Comparison of ENCODE assay signal across 21 mouse cellular contexts in genomic region chr10:18995465-18996261, GRCm38 (mm10). TPM values are rescaled to one million over a fixed set of nuclear protein-coding genes. Genes with fewer than 3 reads are reported as not detected.
DNase-seq lines count a peak whose midpoint lies in the region; ATAC-seq lines count a peak whose summit lies in the region.
"Had no signal": no experiment of that assay in that cellular context is flagged by ENCODE, and none has a peak within 500 bp of the region (broad histone marks: within the 10 kb centered on the region; RNA-seq: fewer than 3 reads in every experiment).

No protein-coding gene starts in this region.

- 0 out of 2 replicates have a peak, but pooled peaks have one; percentile 32 for ATAC-seq in intestine, embryonic 14.5 days (replicated peaks; ENCODE audit: low FRiP score, low TSS enrichment, low read depth)
- ATAC-seq in kidney, embryonic 16.5 days (ENCODE audit: low FRiP score, low TSS enrichment) = peak; percentile 82
- ATAC-seq in midbrain, embryonic 15.5 days (replicated peaks) = no peak
- ATAC-seq: inflammation-experienced regulatory T-cells, adult 6 months had no signal

- no peaks in the 10 kb centered on the region for H3K9me3 ChIP-seq in heart, embryonic 10.5 days
- H3K9me3 ChIP-seq in intestine, embryonic 14.5 days (ENCODE audit: control insufficient read depth, low read length) = no peaks in the 10 kb centered on the region
- H3K9me3 ChIP-seq in kidney, embryonic 16.5 days (ENCODE audit: low read length) = no peaks in the 10 kb centered on the region
- H3K9me3 ChIP-seq in midbrain, embryonic 15.5 days = no peaks in the 10 kb centered on the region
- H3K9me3 ChIP-seq: embryonic facial prominence, embryonic 13.5 days; hindbrain, embryonic 10.5 days; limb, embryonic 13.5 days; liver, embryonic 15.5 days; midbrain, embryonic 10.5 days; neural tube, embryonic 15.5 days had no signal

- H3K36me3 ChIP-seq in heart, embryonic 10.5 days = no peaks in the 10 kb centered on the region; the same call in 1 of the 2 replicates
- H3K36me3 ChIP-seq in intestine, embryonic 14.5 days (ENCODE audit: control insufficient read depth, insufficient read depth, low read length) = no peaks in the 10 kb centered on the region
- H3K36me3 ChIP-seq in kidney, embryonic 16.5 days (ENCODE audit: insufficient read depth, low read length) = peaks cover 2% of the 10 kb centered on the region; the same call in 1 of the 2 replicates
- H3K36me3 ChIP-seq in splenic B cell, adult 2 months (ENCODE audit: control insufficient read depth, insufficient read depth, low read length, poor library complexity, severe bottlenecking) = peaks cover 3% of the 10 kb centered on the region
- H3K36me3 ChIP-seq in midbrain, embryonic 15.5 days (replicated peaks) = no peaks in the 10 kb centered on the region
- H3K36me3 ChIP-seq: hindbrain, embryonic 10.5 days; limb, embryonic 13.5 days; liver, embryonic 15.5 days; neural tube, embryonic 15.5 days had no signal

- H3K27me3 ChIP-seq in heart, embryonic 10.5 days (ENCODE audit: insufficient read depth, poor library complexity, severe bottlenecking) = no peaks in the 10 kb centered on the region
- H3K27me3 ChIP-seq in intestine, embryonic 14.5 days (replicated peaks; ENCODE audit: control insufficient read depth, insufficient read depth, low read length) = no peaks in the 10 kb centered on the region
- H3K27me3 ChIP-seq in kidney, embryonic 16.5 days (ENCODE audit: insufficient read depth, low read length) = no peaks in the 10 kb centered on the region
- no peaks in the 10 kb centered on the region; the same call in 1 of the 2 replicates for H3K27me3 ChIP-seq in splenic B cell, adult 2 months (ENCODE audit: control insufficient read depth, insufficient read depth, low read length, poor library complexity, severe bottlenecking)
- H3K27me3 ChIP-seq in midbrain, embryonic 15.5 days (replicated peaks) = no peaks in the 10 kb centered on the region
- H3K27me3 ChIP-seq: embryonic facial prominence, embryonic 13.5 days; limb, embryonic 13.5 days; liver, embryonic 15.5 days; neural tube, embryonic 15.5 days had no signal

- H3K4me2 ChIP-seq in intestine, embryonic 14.5 days (ENCODE audit: low read length) = no peak overlapping the region
- H3K4me2 ChIP-seq in kidney, embryonic 16.5 days (replicated peaks; ENCODE audit: low read depth, low read length) = no peak overlapping the region
- H3K4me2 ChIP-seq in midbrain, embryonic 15.5 days = no peak overlapping the region
- H3K4me2 ChIP-seq: embryonic facial prominence, embryonic 13.5 days; limb, embryonic 13.5 days; liver, embryonic 15.5 days; neural tube, embryonic 15.5 days had no signal

- WGBS in heart, embryonic 10.5 days = 86% methylated on average over 12 of the region's 12 CpGs
- WGBS in intestine, embryonic 14.5 days = 77% methylated on average over 12 of the region's 12 CpGs
- WGBS in kidney, embryonic 16.5 days = 59% methylated on average over 12 of the region's 12 CpGs
- 93% methylated on average over 12 of the region's 12 CpGs for WGBS in midbrain, embryonic 15.5 days

- H3K4me3 ChIP-seq in heart, embryonic 10.5 days = no peak overlapping the region
- no peak overlapping the region for H3K4me3 ChIP-seq in intestine, embryonic 14.5 days (ENCODE audit: low read depth, low read length)
- no peak overlapping the region for H3K4me3 ChIP-seq in kidney, embryonic 16.5 days (ENCODE audit: low read length)
- H3K4me3 ChIP-seq in midbrain, embryonic 15.5 days = no peak overlapping the region
- H3K4me3 ChIP-seq: embryonic facial prominence, embryonic 13.5 days; heart, adult 2 months; hindbrain, embryonic 10.5 days; limb, embryonic 13.5 days; liver, embryonic 15.5 days; midbrain, embryonic 10.5 days; myocyte; neural tube, embryonic 15.5 days had no signal

- DNase-seq in heart, adult 11 months = peak; percentile 55
- no peak for DNase-seq in heart, embryonic 10.5 days (ENCODE audit: low spot score)
- DNase-seq in intestine, embryonic 14.5 days (ENCODE audit: low spot score) = no peak
- peak; percentile 74 for DNase-seq in splenic B cell, adult 2 months (ENCODE audit: low read depth, low spot score)
- DNase-seq in right cerebral cortex, postnatal 25 days = no peak
- no peak for DNase-seq in ovary, postnatal 36 days (ENCODE audit: low spot score)
- DNase-seq: adrenal gland, postnatal 10 days; cerebellum, adult 18-20 months; gastrocnemius, postnatal 10 days; heart, adult 2 months; thymus, postnatal 36 days had no signal

- H3K4me1 ChIP-seq in heart, embryonic 10.5 days = no peaks in the 10 kb centered on the region
- no peaks in the 10 kb centered on the region for H3K4me1 ChIP-seq in intestine, embryonic 14.5 days (replicated peaks; ENCODE audit: control insufficient read depth, insufficient read depth, low read length)
- no peaks in the 10 kb centered on the region for H3K4me1 ChIP-seq in kidney, embryonic 16.5 days (ENCODE audit: insufficient read depth, low read length)
- H3K4me1 ChIP-seq in midbrain, embryonic 15.5 days = no peaks in the 10 kb centered on the region
- H3K4me1 ChIP-seq: embryonic facial prominence, embryonic 13.5 days; hindbrain, embryonic 10.5 days; limb, embryonic 13.5 days; liver, embryonic 15.5 days; midbrain, embryonic 10.5 days; neural tube, embryonic 15.5 days had no signal

- H3K27ac ChIP-seq in heart, embryonic 10.5 days = no peak overlapping the region
- H3K27ac ChIP-seq in intestine, embryonic 14.5 days (ENCODE audit: low read depth) = 0 out of 2 replicates have a peak overlapping the region, but pooled peaks have one; percentile 1
- H3K27ac ChIP-seq in kidney, embryonic 16.5 days (ENCODE audit: low read length) = peak overlapping the region; percentile 53; the same call in 1 of the 2 replicates
- H3K27ac ChIP-seq in midbrain, embryonic 15.5 days = no peak overlapping the region
- H3K27ac ChIP-seq: embryonic facial prominence, embryonic 13.5 days; heart, adult 2 months; hindbrain, embryonic 10.5 days; limb, embryonic 13.5 days; liver, embryonic 15.5 days; midbrain, embryonic 10.5 days; neural tube, embryonic 15.5 days had no signal

- H3K9ac ChIP-seq in intestine, embryonic 14.5 days (ENCODE audit: low read length) = no peak overlapping the region
- H3K9ac ChIP-seq in kidney, embryonic 16.5 days (replicated peaks; ENCODE audit: low read length) = no peak overlapping the region
- no peak overlapping the region for H3K9ac ChIP-seq in midbrain, embryonic 15.5 days
- H3K9ac ChIP-seq: embryonic facial prominence, embryonic 13.5 days; limb, embryonic 13.5 days; liver, embryonic 15.5 days; neural tube, embryonic 15.5 days had no signal

RNA-seq across cellular contexts. Expression of gene Tnfaip3, which starts 19.8 kb away (rescaled TPM):
- polyA plus RNA-seq in heart, embryonic 10.5 days (2016; fragmentation: Nextera tagmentation; extraction: Ambion mirVana) = 1.6 and 3.7 TPM in 2 replicates
- polyA plus RNA-seq in intestine, embryonic 14.5 days (2014; fragmentation: Nextera tagmentation; extraction: Ambion mirVana) = 2.8 TPM in 2 replicates
- polyA plus RNA-seq in kidney, embryonic 16.5 days (2015; fragmentation: Nextera tagmentation; extraction: Ambion mirVana) = 2.6 and 3.5 TPM in 2 replicates
- polyA plus RNA-seq in midbrain, embryonic 15.5 days (2015; fragmentation: Nextera tagmentation; extraction: Ambion mirVana) = 2.3 and 3.2 TPM in 2 replicates

Comparison
In these comparisons a context has a peak if more than half of its experiments do, and no peak if none do; other contexts are left out.
1. DNase-seq: peak in heart, adult 11 months (single experiment) and splenic B cell, adult 2 months (single experiment); none in heart, embryonic 10.5 days (single experiment), intestine, embryonic 14.5 days (single experiment), right cerebral cortex, postnatal 25 days (single experiment) and ovary, postnatal 36 days (single experiment).
2. H3K27ac ChIP-seq: peak in intestine, embryonic 14.5 days (single experiment) and kidney, embryonic 16.5 days (single experiment); none in heart, embryonic 10.5 days (single experiment) and midbrain, embryonic 15.5 days (single experiment).